12 mouse cellular contexts compared by ENCODE assay signal in genomic region chr3:121417379-121418250, GRCm38 (mm10). TPM values are rescaled to one million over a fixed set of nuclear protein-coding genes. Genes with fewer than 3 reads are reported as not detected.
DNase-seq lines count a peak whose midpoint lies in the region; ATAC-seq and TF ChIP-seq lines count a peak whose summit lies in the region.
"Had no signal": no experiment of that assay in that cellular context is flagged by ENCODE, and none has a peak within 500 bp of the region (broad histone marks: within the 10 kb centered on the region; RNA-seq: fewer than 3 reads in every experiment).

No protein-coding gene starts in this region.

- H3K4me2 ChIP-seq in heart, embryonic 14.5 days (ENCODE audit: low read length): no peak overlapping the region
- no peak overlapping the region for H3K4me2 ChIP-seq in embryonic facial prominence, embryonic 14.5 days (ENCODE audit: low read depth, low read length)
- H3K4me2 ChIP-seq: midbrain, embryonic 15.5 days had no signal

- H3K9me3 ChIP-seq in heart, embryonic 14.5 days (ENCODE audit: control insufficient read depth, low read length): no peaks in the 10 kb centered on the region
- no peaks in the 10 kb centered on the region for H3K9me3 ChIP-seq in embryonic facial prominence, embryonic 14.5 days (ENCODE audit: control insufficient read depth, low read length)
- H3K9me3 ChIP-seq: G1E; midbrain, embryonic 15.5 days had no signal

- H3K27ac ChIP-seq in heart, embryonic 14.5 days (replicated peaks in 1 of 2; ENCODE audit: control insufficient read depth in 1 of 2, insufficient read depth in 1 of 2, low read depth in 2 of 2, low read length in 2 of 2): peak overlapping the region; percentile 28 to 47; a peak in 1 of 4 replicates
- peak overlapping the region; percentile 98 for H3K27ac ChIP-seq in liver, adult 2 months (replicated peaks; ENCODE audit: insufficient read depth, low read depth, low read length)
- peak overlapping the region; percentile 35 for H3K27ac ChIP-seq in embryonic facial prominence, embryonic 14.5 days (replicated peaks; ENCODE audit: low read depth, low read length)
- H3K27ac ChIP-seq: midbrain, embryonic 15.5 days; stomach, postnatal 0 days had no signal

- H3K79me2 ChIP-seq in liver, adult 2 months (ENCODE audit: control insufficient read depth, insufficient read depth, low read length): no peaks in the 10 kb centered on the region

- peaks cover 10 to 16% of the 10 kb centered on the region in 2 experiments for H3K4me1 ChIP-seq in heart, embryonic 14.5 days (ENCODE audit: control insufficient read depth in 2 of 2, insufficient read depth in 2 of 2, low read length in 2 of 2)
- H3K4me1 ChIP-seq in liver, adult 2 months (ENCODE audit: control insufficient read depth, insufficient read depth, low read length): peaks cover 11% of the 10 kb centered on the region
- peaks cover 6% of the 10 kb centered on the region for H3K4me1 ChIP-seq in embryonic facial prominence, embryonic 14.5 days (ENCODE audit: control insufficient read depth, insufficient read depth, low read length)
- H3K4me1 ChIP-seq: midbrain, embryonic 15.5 days had no signal

- WGBS in heart, embryonic 14.5 days: 50% methylated on average over 14 of the region's 14 CpGs
- WGBS in liver, adult 2 months: 46% methylated on average over 14 of the region's 14 CpGs
- WGBS in embryonic facial prominence, embryonic 14.5 days: 50% methylated on average over 14 of the region's 14 CpGs

- no peak for TF ChIP-seq POLR2A in liver, adult 2 months (IDR thresholded peaks at IDR 0.05; ENCODE audit: extremely low read depth, insufficient read depth, low read length)

- DNase-seq in heart, adult 8-10 months (ENCODE audit: low spot score): no peak
- peak; percentile 77 for DNase-seq in liver, adult 2 months (ENCODE audit: extremely low read depth, low read depth, low spot score)
- DNase-seq in liver (no peak), R1 (ENCODE audit: low read depth, low spot score) (peak; percentile 57)
- no peak for DNase-seq in embryonic facial prominence, embryonic 14.5 days (ENCODE audit: low spot score)
- DNase-seq in thymus, adult 18-20 months: no peak
- DNase-seq: cerebellum, postnatal 14 days; lung, postnatal 10 days had no signal

- H3K36me3 ChIP-seq in heart, embryonic 14.5 days (ENCODE audit: control insufficient read depth, insufficient read depth, low read length): no peaks in the 10 kb centered on the region
- no peaks in the 10 kb centered on the region for H3K36me3 ChIP-seq in liver, adult 2 months (ENCODE audit: control insufficient read depth, insufficient read depth, low read length)
- no peaks in the 10 kb centered on the region for H3K36me3 ChIP-seq in embryonic facial prominence, embryonic 14.5 days (ENCODE audit: control insufficient read depth, insufficient read depth, low read length)
- H3K36me3 ChIP-seq: G1E; midbrain, embryonic 15.5 days had no signal

- no peaks in the 10 kb centered on the region for H3K27me3 ChIP-seq in heart, embryonic 14.5 days (ENCODE audit: control insufficient read depth, insufficient read depth, low read length)
- H3K27me3 ChIP-seq in liver, adult 2 months (ENCODE audit: control insufficient read depth, insufficient read depth, low read length): no peaks in the 10 kb centered on the region
- H3K27me3 ChIP-seq in embryonic facial prominence, embryonic 14.5 days (replicated peaks; ENCODE audit: control insufficient read depth, insufficient read depth, low read length): no peaks in the 10 kb centered on the region
- H3K27me3 ChIP-seq: midbrain, embryonic 15.5 days had no signal

- H3K9ac ChIP-seq in heart, embryonic 14.5 days (ENCODE audit: low read length): 0 out of 2 replicates have a peak overlapping the region, but pooled peaks have one; percentile 3
- no peak overlapping the region for H3K9ac ChIP-seq in liver, adult 2 months (ENCODE audit: low read depth, low read length)
- no peak overlapping the region for H3K9ac ChIP-seq in embryonic facial prominence, embryonic 14.5 days (ENCODE audit: low read depth, low read length)
- H3K9ac ChIP-seq: midbrain, embryonic 15.5 days had no signal

- no peak overlapping the region for H3K4me3 ChIP-seq in heart, embryonic 14.5 days (ENCODE audit: control insufficient read depth in 1 of 2, insufficient read depth in 1 of 2, low read depth in 1 of 2, low read length in 2 of 2)
- H3K4me3 ChIP-seq in liver, adult 2 months (ENCODE audit: insufficient read depth, low read depth, low read length): no peak overlapping the region
- no peak overlapping the region for H3K4me3 ChIP-seq in embryonic facial prominence, embryonic 14.5 days (ENCODE audit: low read depth, low read length)
- H3K4me3 ChIP-seq: midbrain, embryonic 15.5 days had no signal

- TF ChIP-seq CTCF in liver, adult 2 months (IDR thresholded peaks at IDR 0.05; ENCODE audit: low read depth, low read length): no peak

- no peak for ATAC-seq in heart, embryonic 14.5 days (ENCODE audit: insufficient number of reproducible peaks, insufficient read depth, low FRiP score, low read depth)
- ATAC-seq in embryonic facial prominence, embryonic 14.5 days (ENCODE audit: low read depth): peak; percentile 63; the same call in 1 of the 2 replicates
- ATAC-seq: midbrain, embryonic 15.5 days had no signal

RNA-seq across cellular contexts. Expression of gene Cnn3, which starts 8.7 kb away (rescaled TPM):
- 358 and 372 TPM in 2 replicates for polyA plus RNA-seq in heart, embryonic 14.5 days (2014; fragmentation: Nextera tagmentation; extraction: Ambion mirVana)
- 10 to 100 TPM; 30.4 to 35.4 (median 33.8) TPM for total RNA-seq in heart, adult 8-10 months (2022)
- total RNA-seq in liver, adult 2 months (2014; rRNA removed): 146 and 163 TPM in 2 replicates
- 92.4 and 116 TPM in 2 replicates for polyA plus RNA-seq in liver, adult 2 months (2012; rRNA removed)
- 870 and 944 TPM in 2 replicates for polyA plus RNA-seq in embryonic facial prominence, embryonic 14.5 days (2014; fragmentation: Nextera tagmentation; extraction: Ambion mirVana)
- polyA plus RNA-seq: G1E had no signal

Comparison
In these comparisons a context has a peak if more than half of its experiments do, and no peak if none do; other contexts are left out.
1. DNase-seq: peak in liver, adult 2 months (single experiment) and R1 (single experiment); none in heart, adult 8-10 months (single experiment), liver (single experiment), embryonic facial prominence, embryonic 14.5 days (single experiment) and thymus, adult 18-20 months (0 of 2).
2. H3K27ac ChIP-seq: peak in every context shown above with its lines; median percentile 98 in liver, adult 2 months; 38 in heart, embryonic 14.5 days; 35 in embryonic facial prominence, embryonic 14.5 days.